Mouse (Mus musculus) heart, embryonic 15.5 days (tissue): ENCODE results near the gene Rbms2. TPM values are rescaled to one million over a fixed set of nuclear protein-coding genes. Genes with fewer than 3 reads are reported as not detected.

Source experiments
- ATAC-seq: fragments of 200-750 bp; cut with Nextera tagmentation; replicated peaks from 2 replicates; pipeline ENCODE4 v1.8.0; 2017; ENCODE audit warnings: low read depth, moderate TSS enrichment; ENCODE audit not compliant: insufficient number of reproducible peaks, insufficient read depth, low FRiP score
- H3K27ac ChIP-seq: fragments of 300-500 bp; sonication (generic); 2 replicates; pipeline ENCODE4 v1.5.1; 2015; ENCODE audit warnings: mild to moderate bottlenecking, inconsistent platforms
- H3K27me3 ChIP-seq: fragments of 300-500 bp; sonication (generic); 2 replicates; pipeline ENCODE4 v1.6.1; 2015; ENCODE audit warnings: inconsistent platforms
- H3K36me3 ChIP-seq: fragments of 300-500 bp; sonication (generic); 2 replicates; pipeline ENCODE4 v1.6.1; 2015; ENCODE audit warnings: mild to moderate bottlenecking, inconsistent platforms
- H3K4me1 ChIP-seq: fragments of 300-500 bp; sonication (generic); replicated peaks from 2 replicates; pipeline ENCODE4 v1.6.1; 2015; ENCODE audit warnings: inconsistent platforms
- H3K4me2 ChIP-seq: fragments of 300-500 bp; sonication (generic); 2 replicates; pipeline ENCODE4 v1.6.1; 2015; ENCODE audit warnings: inconsistent platforms, mild to moderate bottlenecking, moderate library complexity
- H3K4me3 ChIP-seq: fragments of 300-500 bp; sonication (generic); 2 replicates; pipeline ENCODE4 v1.5.1; 2015; ENCODE audit warnings: mild to moderate bottlenecking, inconsistent platforms
- H3K9ac ChIP-seq: fragments of 300-500 bp; sonication (generic); 2 replicates; pipeline ENCODE4 v1.6.1; 2015; ENCODE audit warnings: mild to moderate bottlenecking, inconsistent platforms
- H3K9me3 ChIP-seq: fragments of 300-500 bp; sonication (generic); replicated peaks from 2 replicates; pipeline ENCODE4 v1.6.1; 2016; ENCODE audit warnings: inconsistent platforms
- WGBS: fragments of 180-500 bp; shearing (Covaris S2); methylation state at CpG from one replicate; pipeline ENCODE4 v1.1.7; 2015; ENCODE audit warnings: mixed read lengths; 5-methylcytosine and 5-hydroxymethylcytosine counted together
- polyA plus RNA-seq: library from polyadenylated mRNA; unstranded; fragments of >200 nt; fragmentation: Nextera tagmentation; extraction: Ambion mirVana; gene quantifications from 2 replicates; pipeline ENCODE4 v1.2.1, GENCODE M21; 2015

Gene Rbms2
- polyA plus RNA-seq, 1 experiment from 2014 or later, result 33.8 TPM

DNA sequence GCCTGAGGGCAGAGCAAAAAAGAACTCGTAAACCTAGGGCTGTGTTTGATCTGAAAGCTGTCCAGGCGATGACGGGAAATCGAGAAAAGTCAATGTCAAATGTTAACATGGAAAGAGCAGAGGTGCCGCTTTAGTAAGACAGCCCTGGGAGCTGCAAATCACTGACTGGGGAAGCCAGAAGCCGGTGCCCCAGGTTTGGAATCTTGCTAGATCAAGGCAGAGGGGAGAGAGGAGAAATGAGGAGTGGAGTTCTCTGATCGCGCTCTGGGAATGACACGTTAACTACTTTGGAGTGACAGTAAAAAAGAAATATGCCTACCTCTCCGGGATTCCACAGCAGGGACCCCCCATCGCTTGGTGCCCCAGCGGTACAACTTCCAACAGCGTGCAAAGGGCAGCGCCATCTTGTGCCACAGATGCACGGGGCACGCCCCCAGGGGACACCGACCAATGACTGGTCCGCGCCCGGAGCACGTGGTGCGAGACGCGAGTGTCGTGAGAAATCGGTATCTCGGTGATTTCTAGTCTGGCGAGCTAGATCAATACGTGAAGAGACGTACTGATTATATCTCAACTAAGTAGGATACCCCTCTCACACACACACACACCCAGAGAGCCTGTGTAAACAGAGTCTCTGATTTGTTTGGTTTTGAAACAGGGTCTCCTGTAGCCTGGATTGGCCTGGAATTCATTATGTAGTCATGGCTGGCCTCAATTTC, 31.5 kb upstream of the Rbms2 start, which contains the start of gene Spryd4:
TSS of gene Spryd4 (minus strand) at position 418 of the 719 bp plus-strand sequence.
- Histone ChIP-seq H3K9me3 (no peaks in the 10 kb centered on the region), H3K9ac (peak within 1 kb of the TSS; percentile 74), H3K36me3 (no peaks in the 10 kb centered on the region), H3K27me3 (peaks cover 3% of the 10 kb centered on the region; the same call in 1 of the 2 replicates), H3K4me3 (peak within 1 kb of the TSS; percentile 76), H3K4me1 (peaks cover 16% of the 10 kb centered on the region), H3K4me2 (peak within 1 kb of the TSS; percentile 93), H3K27ac (peak within 1 kb of the TSS; percentile 69)
- WGBS, result under 1% methylated on average over 30 of the region's 30 CpGs
- peak; percentile 91 for ATAC-seq

DNA sequence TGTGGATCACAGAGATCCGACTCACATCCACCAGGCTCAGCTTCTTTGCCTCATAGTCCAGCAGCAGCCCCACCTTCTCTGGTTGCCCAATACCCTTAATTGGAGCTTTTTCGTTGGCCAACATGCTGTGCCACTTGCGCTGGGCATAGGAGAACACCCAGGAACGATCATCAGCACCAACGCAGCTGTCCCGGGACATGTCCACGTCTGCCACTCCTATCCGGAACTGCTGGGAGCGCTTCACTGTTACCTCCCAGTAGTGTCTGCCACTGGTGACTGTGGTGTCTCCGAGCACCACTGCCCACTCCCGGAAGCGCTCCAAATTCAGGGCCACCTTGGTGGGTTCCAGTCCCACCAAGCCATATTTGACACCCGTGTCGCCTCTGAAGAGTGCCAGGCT, 30.9 kb upstream of the Rbms2 start:
- no peak for ATAC-seq
- WGBS, result 18% methylated on average over 14 of the region's 14 CpGs
- peak overlapping the region; percentile 69; the same call in 1 of the 2 replicates for H3K27ac ChIP-seq
- H3K4me1 ChIP-seq, result peaks cover 16% of the 10 kb centered on the region
- peak overlapping the region; percentile 74 for H3K9ac ChIP-seq
- peak overlapping the region; percentile 93 for H3K4me2 ChIP-seq
- H3K9me3 ChIP-seq, result no peaks in the 10 kb centered on the region
- H3K36me3 ChIP-seq, result no peaks in the 10 kb centered on the region
- H3K4me3 ChIP-seq, result peak overlapping the region; percentile 76
- H3K27me3 ChIP-seq, result peaks cover 3% of the 10 kb centered on the region; the same call in 1 of the 2 replicates

DNA sequence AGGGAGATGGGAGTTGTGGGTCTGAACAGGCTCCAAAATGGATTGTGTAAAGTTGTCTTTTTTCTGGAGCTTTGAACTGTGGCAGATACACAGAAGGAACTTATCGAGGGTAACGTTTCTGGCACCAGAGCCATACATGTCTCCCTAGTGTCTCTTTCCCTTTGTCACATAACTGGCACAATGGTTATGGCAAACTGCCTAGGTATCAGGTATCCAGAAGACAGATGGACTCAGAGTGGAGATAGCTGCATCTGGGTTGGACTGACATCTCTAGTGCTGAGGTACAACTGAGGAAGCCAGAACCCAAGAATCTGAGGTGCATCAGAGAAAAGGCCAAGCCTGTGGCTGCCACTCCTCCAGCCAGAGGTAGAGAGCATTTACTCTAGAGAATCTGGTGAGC, 30.0 kb upstream of the Rbms2 start:
- WGBS, result 84% methylated on average over 2 of the region's 2 CpGs
- H3K27me3 ChIP-seq, result peaks cover 3% of the 10 kb centered on the region; the same call in 1 of the 2 replicates
- peak overlapping the region; percentile 93; the same call in 1 of the 2 replicates for H3K4me2 ChIP-seq
- H3K9me3 ChIP-seq, result no peaks in the 10 kb centered on the region
- H3K4me1 ChIP-seq, result peaks cover 16% of the 10 kb centered on the region
- no peak overlapping the region for H3K9ac ChIP-seq
- H3K27ac ChIP-seq, result no peak overlapping the region
- no peaks in the 10 kb centered on the region for H3K36me3 ChIP-seq
- H3K4me3 ChIP-seq, result no peak overlapping the region
- no peak for ATAC-seq

DNA sequence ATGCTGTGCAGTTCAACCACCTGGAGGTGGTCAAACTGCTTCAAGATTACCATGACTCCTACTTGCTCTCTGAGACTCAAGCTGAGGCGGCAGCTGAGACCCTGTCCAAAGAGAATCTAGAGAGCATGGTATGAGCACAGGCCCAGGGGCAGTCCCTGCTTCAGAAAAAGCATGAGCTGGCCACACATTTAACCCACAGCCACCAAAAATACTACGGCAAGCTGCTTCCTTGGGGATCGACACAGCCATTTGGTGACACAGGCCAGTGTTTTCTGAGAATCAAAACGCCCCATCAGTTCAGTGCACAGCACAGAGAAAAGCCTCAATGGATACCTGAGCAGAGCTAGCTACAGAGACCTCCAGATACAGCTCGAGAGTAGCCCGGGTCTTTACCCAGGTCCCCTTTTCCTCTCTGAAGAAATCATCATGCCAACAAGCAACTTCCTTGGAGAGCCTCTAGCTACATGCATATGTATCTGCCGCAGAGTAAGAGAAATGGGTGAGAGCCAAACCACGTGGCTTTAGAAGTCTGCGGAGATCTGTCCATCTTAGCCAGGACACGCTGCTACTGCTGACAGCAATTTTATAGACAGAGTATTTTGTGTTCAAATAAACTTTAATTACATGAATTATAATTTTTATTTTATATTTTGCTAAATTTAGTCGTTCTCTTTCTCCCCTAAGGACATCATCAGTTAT, 29.4 kb upstream of the Rbms2 start:
- H3K27me3 ChIP-seq, result peaks cover 3% of the 10 kb centered on the region; the same call in 1 of the 2 replicates
- H3K4me2 ChIP-seq, result no peak overlapping the region
- no peak overlapping the region for H3K27ac ChIP-seq
- no peak for ATAC-seq
- H3K4me3 ChIP-seq, result no peak overlapping the region
- WGBS, result 89% methylated on average over 11 of the region's 11 CpGs
- no peaks in the 10 kb centered on the region for H3K36me3 ChIP-seq
- H3K9me3 ChIP-seq, result no peaks in the 10 kb centered on the region
- peaks cover 16% of the 10 kb centered on the region for H3K4me1 ChIP-seq
- H3K9ac ChIP-seq, result no peak overlapping the region

DNA sequence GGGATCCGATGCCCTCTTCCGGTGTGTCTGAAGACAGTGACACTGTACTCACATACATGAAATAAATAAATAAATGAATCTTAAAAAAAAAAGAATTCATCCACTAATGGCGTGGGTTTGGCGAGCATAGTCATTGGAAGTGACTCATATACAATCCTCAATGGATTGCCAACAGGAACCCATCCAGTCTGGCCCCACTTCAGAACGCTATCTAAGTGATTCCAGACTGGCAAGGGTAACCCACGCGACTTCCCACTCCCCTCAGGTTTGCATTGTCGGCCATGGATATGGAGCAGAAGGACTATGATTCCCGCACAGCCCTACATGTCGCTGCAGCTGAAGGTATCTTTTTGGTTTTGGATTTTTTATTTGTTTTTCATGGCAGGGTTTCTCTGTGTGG, 28.2 kb upstream of the Rbms2 start:
- Histone ChIP-seq H3K27ac (no peak overlapping the region), H3K4me1 (peaks cover 16% of the 10 kb centered on the region), H3K27me3 (peaks cover under 1% of the 10 kb centered on the region; the same call in 1 of the 2 replicates), H3K9ac (no peak overlapping the region), H3K4me2 (no peak overlapping the region), H3K9me3 (no peaks in the 10 kb centered on the region), H3K4me3 (no peak overlapping the region), H3K36me3 (no peaks in the 10 kb centered on the region)
- WGBS, result 89% methylated on average over 10 of the region's 10 CpGs
- no peak for ATAC-seq

DNA sequence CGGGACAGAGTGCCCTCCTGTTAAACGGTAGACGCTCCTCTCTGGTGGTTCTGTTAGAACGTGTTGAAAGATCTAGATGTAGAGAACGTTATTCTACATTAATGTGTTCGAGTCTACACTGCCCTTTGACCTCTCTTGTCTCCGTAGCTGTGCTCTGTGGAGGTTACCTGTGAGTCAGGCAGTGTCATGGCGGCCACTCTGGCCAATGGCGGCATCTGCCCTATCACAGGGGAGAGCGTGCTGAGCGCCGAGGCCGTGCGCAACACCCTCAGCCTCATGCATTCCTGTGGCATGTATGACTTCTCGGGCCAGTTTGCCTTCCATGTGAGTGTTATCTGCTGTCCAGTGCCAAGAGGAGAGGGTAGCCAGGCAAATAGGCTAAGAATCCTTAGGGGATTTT, 24.8 kb upstream of the Rbms2 start:
- no peak overlapping the region for H3K27ac ChIP-seq
- no peak overlapping the region for H3K4me3 ChIP-seq
- H3K4me1 ChIP-seq, result no peaks in the 10 kb centered on the region
- no peak for ATAC-seq
- H3K9ac ChIP-seq, result no peak overlapping the region
- 80% methylated on average over 15 of the region's 15 CpGs for WGBS
- no peak overlapping the region for H3K4me2 ChIP-seq
- H3K27me3 ChIP-seq, result no peaks in the 10 kb centered on the region
- H3K9me3 ChIP-seq, result no peaks in the 10 kb centered on the region
- H3K36me3 ChIP-seq, result no peaks in the 10 kb centered on the region

DNA sequence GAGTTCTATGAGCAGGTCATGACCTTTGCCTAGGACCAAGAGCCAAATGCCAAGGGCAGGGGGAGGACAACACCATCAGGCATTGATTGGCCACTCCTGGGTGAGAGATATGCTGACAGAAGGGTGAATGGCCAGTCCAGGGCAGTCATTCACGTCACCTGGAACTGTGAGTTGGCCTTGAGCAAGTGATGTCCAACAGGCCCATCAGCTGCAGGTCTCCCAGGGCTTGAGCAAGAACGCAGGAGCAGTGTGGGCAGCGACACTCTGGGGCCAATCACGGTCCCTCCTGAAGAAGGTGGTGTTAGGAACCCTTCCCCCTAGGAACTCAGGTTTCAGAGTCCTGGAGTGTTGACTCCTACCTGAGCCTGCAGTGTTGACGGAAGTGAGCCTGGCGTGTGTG, 21.8 kb upstream of the Rbms2 start:
- Histone ChIP-seq H3K36me3 (no peaks in the 10 kb centered on the region), H3K9ac (no peak overlapping the region), H3K4me2 (no peak overlapping the region), H3K27ac (no peak overlapping the region), H3K27me3 (peaks cover 3% of the 10 kb centered on the region; the same call in 1 of the 2 replicates), H3K9me3 (no peaks in the 10 kb centered on the region), H3K4me3 (no peak overlapping the region), H3K4me1 (no peaks in the 10 kb centered on the region)
- no peak for ATAC-seq
- WGBS, result 63% methylated on average over 6 of the region's 6 CpGs

DNA sequence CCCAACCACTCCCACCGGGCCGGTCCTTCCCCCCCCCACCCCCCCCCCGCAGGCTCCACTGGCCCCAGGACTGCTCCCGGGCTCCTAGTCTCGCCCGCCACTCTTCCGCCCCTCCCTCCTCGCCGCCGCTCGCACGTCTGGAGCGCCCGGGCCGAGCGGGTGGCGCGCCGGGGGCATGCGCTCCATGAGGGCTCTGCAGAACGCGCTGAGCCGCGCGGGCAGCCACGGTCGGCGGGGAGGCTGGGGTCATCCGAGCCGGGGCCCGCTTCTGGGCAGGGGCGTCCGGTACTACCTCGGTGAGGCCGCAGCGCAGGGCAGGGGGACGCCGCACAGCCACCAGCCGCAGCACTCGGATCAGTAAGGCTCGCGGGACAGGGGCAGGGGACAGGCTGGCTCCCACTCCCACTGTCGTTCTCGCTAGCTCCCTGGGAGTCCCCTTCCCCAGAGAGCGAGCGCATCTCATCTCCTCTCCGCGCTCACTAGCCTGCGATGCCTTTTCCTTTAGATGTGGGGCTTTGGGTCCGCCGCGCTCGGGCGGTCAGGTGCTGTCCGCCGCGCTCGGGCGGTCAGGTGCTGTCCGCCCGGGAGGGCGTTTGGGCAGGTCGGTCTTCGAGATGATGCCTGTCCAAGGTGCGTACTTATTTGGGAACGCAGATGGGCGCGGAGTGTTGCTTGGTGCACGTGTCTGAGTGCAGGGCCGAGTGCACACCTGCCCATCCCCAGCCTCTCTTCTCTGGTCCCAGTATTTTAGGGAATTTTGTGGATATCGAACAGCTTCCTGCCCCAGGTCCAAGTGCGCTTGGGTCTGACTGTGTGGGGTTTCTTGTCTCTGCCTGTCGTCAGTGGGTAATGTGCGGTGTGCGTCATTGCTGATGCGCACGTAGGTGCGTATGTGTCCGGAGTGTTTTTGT, 14.7 kb upstream of the Rbms2 start:
- Histone ChIP-seq H3K27me3 (peaks cover 25% of the 10 kb centered on the region), H3K4me3 (peak overlapping the region; percentile 77), H3K9ac (peak overlapping the region; percentile 72), H3K27ac (no peak overlapping the region), H3K36me3 (no peaks in the 10 kb centered on the region), H3K4me2 (peak overlapping the region; percentile 99), H3K9me3 (no peaks in the 10 kb centered on the region), H3K4me1 (peaks cover 14% of the 10 kb centered on the region)
- 1% methylated on average over 76 of the region's 79 CpGs for WGBS
- peak; percentile 83 for ATAC-seq

DNA sequence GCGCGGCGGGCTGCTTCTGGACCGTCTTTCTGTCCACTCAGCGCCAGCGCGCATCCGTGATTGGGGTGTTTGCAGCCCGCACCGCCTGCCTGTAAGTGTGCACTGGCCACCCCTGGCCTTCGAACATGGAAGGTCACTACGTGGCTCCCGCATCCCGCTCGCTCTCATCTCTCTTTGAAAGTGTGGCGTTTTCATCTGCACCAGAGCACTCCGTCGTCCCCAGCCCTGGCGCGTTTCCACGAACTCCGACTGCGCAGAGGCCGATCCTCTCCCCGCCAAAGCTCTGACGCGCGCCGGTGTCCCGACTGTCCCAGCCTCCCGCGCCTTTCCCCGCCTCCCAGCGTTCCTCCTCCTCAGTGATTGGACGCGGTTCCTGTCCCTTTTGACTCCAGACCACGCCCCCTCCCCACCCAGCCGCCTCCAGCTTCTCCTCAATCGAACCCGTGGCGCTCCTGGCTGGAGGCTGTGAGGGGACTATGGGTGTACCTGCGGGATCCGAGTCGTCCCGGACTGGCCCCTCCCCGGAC, 14.0 kb upstream of the Rbms2 start, which contains the start of gene Gls2:
TSS of gene Gls2 (plus strand) at position 434 of the 527 bp plus-strand sequence.
- WGBS, result under 1% methylated on average over 46 of the region's 46 CpGs
- Histone ChIP-seq H3K4me1 (peaks cover 14% of the 10 kb centered on the region), H3K27ac (peak within 1 kb of the TSS; percentile 58; the same call in 1 of the 2 replicates), H3K9me3 (no peaks in the 10 kb centered on the region), H3K27me3 (peaks cover 25% of the 10 kb centered on the region), H3K4me2 (peak within 1 kb of the TSS; percentile 99), H3K4me3 (peak within 1 kb of the TSS; percentile 77), H3K9ac (peak within 1 kb of the TSS; percentile 72), H3K36me3 (no peaks in the 10 kb centered on the region)
- peak; percentile 96 for ATAC-seq

DNA sequence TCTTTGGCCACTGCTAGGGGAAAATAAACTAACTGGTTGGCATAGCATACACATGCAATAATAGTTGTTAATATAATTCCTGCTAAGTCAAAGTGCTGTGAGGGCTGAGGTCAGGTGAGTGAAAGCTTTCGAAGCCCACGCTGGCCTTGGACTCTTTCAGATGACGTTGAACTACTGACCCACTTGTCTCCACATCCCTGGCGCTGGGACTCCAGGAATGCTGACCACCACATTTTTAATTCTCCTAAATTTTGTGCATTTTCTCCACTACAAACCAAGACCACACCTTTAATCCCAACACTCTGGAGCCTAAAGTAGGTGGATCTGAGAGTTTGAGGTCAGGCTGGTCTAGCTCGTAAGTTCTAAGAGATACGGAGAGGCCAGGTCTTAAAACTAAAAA, 13.0 kb upstream of the Rbms2 start:
- Histone ChIP-seq H3K4me3 (no peak overlapping the region), H3K27me3 (peaks cover 25% of the 10 kb centered on the region), H3K4me1 (peaks cover 17% of the 10 kb centered on the region), H3K27ac (no peak overlapping the region), H3K36me3 (no peaks in the 10 kb centered on the region), H3K9ac (no peak overlapping the region), H3K4me2 (no peak overlapping the region), H3K9me3 (no peaks in the 10 kb centered on the region)
- 94% methylated on average over 6 of the region's 6 CpGs for WGBS
- ATAC-seq, result no peak
